Mouse (Mus musculus) forebrain, embryonic 11.5 days (tissue): ENCODE data around the gene Gstz1. TPM values are rescaled to one million over a fixed set of nuclear protein-coding genes. Genes with fewer than 3 reads are reported as not detected.
"Not testable (repeated sequence)": the region's sequence is repeated elsewhere in the genome, so short reads cannot be mapped to it uniquely, and the experiment has no call there.

Source experiments
- ATAC-seq: fragments of 200-750 bp; cut with Nextera tagmentation; replicated peaks from 2 replicates; pipeline ENCODE4 v1.8.0; 2017; ENCODE audit warnings: moderate TSS enrichment; ENCODE audit not compliant: low FRiP score
- DNase-seq: peaks from one replicate; pipeline ENCODE4 v3.0.0-alpha.2; 2017; ENCODE audit warnings: low spot score
- H3K27ac ChIP-seq: fragments of 300-500 bp; sonication (generic); 2 replicates; pipeline ENCODE4 v1.5.1; 2014; ENCODE audit warnings: low read depth, low read length
- H3K27me3 ChIP-seq: fragments of 300-500 bp; sonication (generic); 2 replicates; pipeline ENCODE4 v1.6.1; 2014; ENCODE audit warnings: mild to moderate bottlenecking, low read length, mixed read lengths; ENCODE audit not compliant: control insufficient read depth, insufficient read depth
- H3K36me3 ChIP-seq: fragments of 300-500 bp; sonication (generic); 2 replicates; pipeline ENCODE4 v1.6.1; 2014; ENCODE audit warnings: mild to moderate bottlenecking, low read length, moderate library complexity, mixed read lengths; ENCODE audit not compliant: control insufficient read depth, insufficient read depth
- H3K4me1 ChIP-seq: fragments of 300-500 bp; sonication (generic); replicated peaks from 2 replicates; pipeline ENCODE4 v1.6.1; 2014; ENCODE audit warnings: low read length, mixed read lengths; ENCODE audit not compliant: control insufficient read depth, insufficient read depth
- H3K4me2 ChIP-seq: fragments of 300-500 bp; sonication (generic); 2 replicates; pipeline ENCODE4 v1.6.1; 2014; ENCODE audit warnings: low read depth, mild to moderate bottlenecking, low read length, moderate library complexity, mixed read lengths; ENCODE audit not compliant: severe bottlenecking
- H3K4me3 ChIP-seq: fragments of 300-500 bp; sonication (generic); 2 replicates; pipeline ENCODE4 v1.5.1; 2014; ENCODE audit warnings: low read depth, low read length
- H3K9ac ChIP-seq: fragments of 300-500 bp; sonication (generic); 2 replicates; pipeline ENCODE4 v1.6.1; 2014; ENCODE audit warnings: low read length
- H3K9me3 ChIP-seq: fragments of 300-500 bp; sonication (generic); 2 replicates; pipeline ENCODE4 v1.6.1; 2016; ENCODE audit warnings: low read length, mixed read lengths; ENCODE audit not compliant: control insufficient read depth
- WGBS: fragments of 180-500 bp; shearing (Covaris S2); extraction: QIAGEN DNeasy Blood & Tissue Kit; methylation state at CpG from one replicate; pipeline ENCODE4 v1.1.7; 2014; 5-methylcytosine and 5-hydroxymethylcytosine counted together
- polyA plus RNA-seq: library from polyadenylated mRNA; unstranded; fragments of >200 nt; fragmentation: Nextera tagmentation; extraction: Ambion mirVana; gene quantifications from 2 replicates; pipeline ENCODE4 v1.2.1, GENCODE M21; 2014

Gene Gstz1
- polyA plus RNA-seq, 1 experiment from 2014 or later = 29.7 TPM

- ATAC-seq (peak; percentile 97), DNase-seq (peak; percentile 96)
- H3K9me3 ChIP-seq = peaks cover 2% of the 10 kb centered on the region; the same call in 1 of the 2 replicates
- H3K27ac ChIP-seq = peak within 1 kb of the TSS; percentile 86
- peak within 1 kb of the TSS; percentile 62 for H3K4me2 ChIP-seq
- no peaks in the 10 kb centered on the region; the same call in 1 of the 2 replicates for H3K36me3 ChIP-seq
- H3K4me1 ChIP-seq = peaks cover 3% of the 10 kb centered on the region; the same call in 1 of the 2 replicates
- peak within 1 kb of the TSS; percentile 63 for H3K9ac ChIP-seq
- 0% methylated on average over 61 of the region's 61 CpGs for WGBS
- no peaks in the 10 kb centered on the region for H3K27me3 ChIP-seq
- H3K4me3 ChIP-seq = peak within 1 kb of the TSS; percentile 86
Measured at GRCm38 (mm10) chr12:87147395-87148089, 577 bp downstream of the Gstz1 start, which contains the start of gene Pomt2. Gene Pomt2 (minus strand): TSS chr12:87147968.

DNA sequence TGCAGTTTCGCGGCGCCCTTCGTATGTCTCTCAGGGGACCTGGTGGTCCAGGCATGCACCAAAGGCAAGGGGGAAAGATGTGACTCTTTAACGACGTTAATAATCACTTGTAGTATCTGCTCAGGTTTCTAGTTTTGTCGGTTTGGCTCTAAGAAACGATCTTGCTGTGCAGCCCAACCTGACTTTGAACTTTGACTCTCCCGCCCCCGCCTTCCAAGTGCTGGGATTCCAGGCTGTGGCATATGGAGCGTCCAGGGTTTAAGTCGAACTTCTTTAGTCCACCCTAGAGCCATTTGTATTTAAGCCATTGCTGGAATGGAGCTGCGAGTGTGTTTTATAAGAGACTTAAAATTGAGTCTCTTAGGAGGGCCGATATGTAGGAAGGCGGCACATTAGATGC is 1.2 kb downstream of the Gstz1 start:
- Histone ChIP-seq H3K9me3 (peaks cover 2% of the 10 kb centered on the region; the same call in 1 of the 2 replicates), H3K4me2 (peak overlapping the region; percentile 62), H3K4me1 (peaks cover 3% of the 10 kb centered on the region; the same call in 1 of the 2 replicates), H3K9ac (peak overlapping the region; percentile 63), H3K4me3 (peak overlapping the region; percentile 86), H3K27me3 (no peaks in the 10 kb centered on the region), H3K36me3 (no peaks in the 10 kb centered on the region; the same call in 1 of the 2 replicates), H3K27ac (peak overlapping the region; percentile 86)
- ATAC-seq = no peak
- WGBS = 20% methylated on average over 15 of the region's 15 CpGs
- no peak for DNase-seq

DNA sequence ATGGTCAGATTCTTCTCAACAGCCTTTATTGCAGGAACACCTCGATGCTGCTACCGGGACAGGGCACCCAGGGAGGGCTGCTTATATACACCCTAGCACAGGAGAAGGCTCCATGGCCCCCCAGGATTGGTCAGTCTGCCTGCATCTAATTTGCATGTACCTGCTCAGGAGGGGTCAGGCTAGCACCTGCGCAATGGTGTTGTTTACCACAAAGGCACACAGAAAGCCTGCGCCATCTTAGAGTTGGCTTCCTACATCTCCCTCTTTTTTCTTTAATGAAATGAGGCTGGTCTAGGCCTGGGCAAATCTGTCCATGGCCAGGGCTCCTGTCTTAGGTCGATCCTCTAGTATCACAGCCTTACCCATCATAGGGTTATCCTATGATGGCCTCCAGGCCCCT is 2.5 kb downstream of the Gstz1 start:
- no peak for ATAC-seq
- WGBS = 94% methylated on average over 5 of the region's 5 CpGs
- H3K27ac ChIP-seq = no peak overlapping the region

DNA sequence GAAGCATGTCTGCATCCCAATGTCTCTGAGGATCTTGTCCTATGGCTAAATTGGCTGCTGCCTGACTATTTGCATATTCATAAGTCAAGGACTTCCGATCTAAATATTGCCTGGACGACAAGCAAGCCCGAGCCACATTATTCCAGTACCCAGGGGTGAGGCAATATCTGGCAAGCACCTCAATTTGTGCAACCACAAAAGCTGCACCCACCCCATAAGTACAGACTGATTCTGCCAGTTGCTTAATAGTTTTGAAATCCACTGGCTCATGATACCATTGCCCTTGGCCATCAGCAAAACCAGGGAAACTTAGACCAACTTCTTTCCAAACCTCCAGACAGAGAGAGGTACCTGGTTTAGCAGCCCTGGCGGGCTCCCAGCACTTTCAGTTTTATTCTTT is 7.5 kb downstream of the Gstz1 start:
- not testable (repeated sequence) for DNase-seq

More for the DNA sequence above, 2.5 kb downstream of the Gstz1 start:
- peaks cover 2% of the 10 kb centered on the region; the same call in 1 of the 2 replicates for H3K9me3 ChIP-seq
- no peak overlapping the region for H3K4me3 ChIP-seq
- H3K4me2 ChIP-seq = no peak overlapping the region
- no peak overlapping the region for H3K9ac ChIP-seq
- H3K27me3 ChIP-seq = no peaks in the 10 kb centered on the region
- H3K4me1 ChIP-seq = peaks cover 3% of the 10 kb centered on the region; the same call in 1 of the 2 replicates
- no peaks in the 10 kb centered on the region; the same call in 1 of the 2 replicates for H3K36me3 ChIP-seq
- no peak for DNase-seq

GRCm38 (mm10) chr12:87157361-87157760 is 10.4 kb downstream of the Gstz1 start:
- Histone ChIP-seq H3K9ac (no peak overlapping the region), H3K27ac (no peak overlapping the region), H3K4me1 (no peaks in the 10 kb centered on the region), H3K27me3 (no peaks in the 10 kb centered on the region), H3K4me2 (no peak overlapping the region), H3K4me3 (no peak overlapping the region), H3K36me3 (no peaks in the 10 kb centered on the region), H3K9me3 (no peaks in the 10 kb centered on the region)
- 60% methylated on average over 4 of the region's 4 CpGs for WGBS
- DNase-seq = no peak
- no peak for ATAC-seq

More for the DNA sequence above, 7.5 kb downstream of the Gstz1 start:
- H3K36me3 ChIP-seq, H3K9ac ChIP-seq, H3K9me3 ChIP-seq, H3K27ac ChIP-seq, ATAC-seq, H3K4me1 ChIP-seq, H3K4me2 ChIP-seq, H3K27me3 ChIP-seq, H3K4me3 ChIP-seq: not testable (repeated sequence)
- WGBS = 91% methylated on average over 4 of the region's 4 CpGs

GRCm38 (mm10) chr12:87158099-87158498 is 11.1 kb downstream of the Gstz1 start:
- H3K9me3 ChIP-seq = no peaks in the 10 kb centered on the region
- no peaks in the 10 kb centered on the region for H3K36me3 ChIP-seq
- DNase-seq (no peak), ATAC-seq (no peak)
- H3K27ac ChIP-seq = no peak overlapping the region
- no peaks in the 10 kb centered on the region for H3K4me1 ChIP-seq
- no peaks in the 10 kb centered on the region for H3K27me3 ChIP-seq
- WGBS = 68% methylated on average over 7 of the region's 7 CpGs
- no peak overlapping the region for H3K4me3 ChIP-seq
- H3K9ac ChIP-seq = no peak overlapping the region
- H3K4me2 ChIP-seq = no peak overlapping the region

GRCm38 (mm10) chr12:87160310-87160709 is 13.3 kb downstream of the Gstz1 start:
- no peaks in the 10 kb centered on the region for H3K27me3 ChIP-seq
- ATAC-seq (no peak), DNase-seq (no peak)
- H3K27ac ChIP-seq = no peak overlapping the region
- H3K36me3 ChIP-seq = no peaks in the 10 kb centered on the region
- H3K4me1 ChIP-seq = no peaks in the 10 kb centered on the region
- H3K9me3 ChIP-seq = no peaks in the 10 kb centered on the region
- H3K4me2 ChIP-seq = no peak overlapping the region
- H3K4me3 ChIP-seq = no peak overlapping the region
- H3K9ac ChIP-seq = no peak overlapping the region
- 85% methylated on average over 1 of the region's 1 CpGs for WGBS

DNA sequence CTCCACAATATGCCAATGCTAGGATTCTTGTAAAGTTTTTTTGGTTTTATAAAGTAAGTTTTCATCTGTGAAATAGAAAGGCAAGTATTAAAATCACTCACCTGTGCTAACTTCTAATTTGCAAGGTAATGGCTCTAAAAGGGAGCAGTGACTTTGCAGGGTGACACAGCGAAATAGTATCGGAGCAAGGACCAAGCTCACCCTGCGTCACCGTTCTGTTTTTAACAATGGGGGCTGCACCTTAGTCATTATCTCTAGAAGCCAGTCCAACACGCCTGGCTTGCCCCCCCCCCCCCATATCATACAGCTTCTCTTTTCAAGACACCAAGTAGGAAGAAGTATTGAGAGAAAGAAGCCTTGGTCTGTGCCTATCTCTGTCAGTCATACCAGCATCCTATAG is 13.8 kb downstream of the Gstz1 start:
- WGBS = 92% methylated on average over 5 of the region's 5 CpGs
- Histone ChIP-seq H3K9me3 (no peaks in the 10 kb centered on the region), H3K27me3 (no peaks in the 10 kb centered on the region), H3K27ac (no peak overlapping the region), H3K36me3 (no peaks in the 10 kb centered on the region), H3K4me2 (no peak overlapping the region), H3K9ac (no peak overlapping the region), H3K4me3 (no peak overlapping the region), H3K4me1 (no peaks in the 10 kb centered on the region)
- ATAC-seq (no peak), DNase-seq (no peak)
